Mouse (Mus musculus) heart, adult 8-10 months (tissue): ENCODE data around the gene Tmem167b. TPM values are rescaled to one million over a fixed set of nuclear protein-coding genes. Genes with fewer than 3 reads are reported as not detected.

Experiments used
- DNase-seq: peaks from one replicate; pipeline ENCODE4 v3.0.0; 2022; ENCODE audit warnings: low spot score
- microRNA-seq: library from miRNA; unstranded; fragments of <30 nt; microRNA quantifications from one replicate; pipeline ENCODE4 v1.2.0, GENCODE M21; 2022
- total RNA-seq, 4 experiments: library from RNA; stranded (reverse); gene quantifications; 2 replicates each; pipeline ENCODE4 v1.2.4; 2022

The Tmem167b gene
- total RNA-seq, 4 experiments from 2014 or later: 28.6 to 29.7 (median 29.1) TPM

DNA sequence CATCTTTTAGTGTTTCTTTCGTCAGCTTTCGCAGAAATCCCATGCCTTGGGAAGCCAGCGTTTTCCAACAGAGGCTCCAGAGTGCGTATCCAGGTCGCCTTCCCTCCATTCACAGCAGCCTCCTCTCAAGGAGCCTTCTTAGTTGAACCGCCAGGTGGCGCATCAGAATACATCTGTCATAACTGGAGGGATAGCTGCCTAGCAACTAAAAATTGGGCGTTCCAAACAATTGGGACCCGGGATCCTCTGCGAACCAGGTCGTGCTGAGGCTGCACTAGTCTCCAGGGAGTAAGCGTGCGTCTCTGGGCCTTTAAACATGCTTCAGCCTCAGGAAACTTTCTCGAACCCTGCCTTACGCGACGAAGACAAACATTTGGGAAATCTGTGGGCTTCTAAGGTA lies 25.0 kb downstream of the Tmem167b start:
- DNase-seq: peak; percentile 81

DNA sequence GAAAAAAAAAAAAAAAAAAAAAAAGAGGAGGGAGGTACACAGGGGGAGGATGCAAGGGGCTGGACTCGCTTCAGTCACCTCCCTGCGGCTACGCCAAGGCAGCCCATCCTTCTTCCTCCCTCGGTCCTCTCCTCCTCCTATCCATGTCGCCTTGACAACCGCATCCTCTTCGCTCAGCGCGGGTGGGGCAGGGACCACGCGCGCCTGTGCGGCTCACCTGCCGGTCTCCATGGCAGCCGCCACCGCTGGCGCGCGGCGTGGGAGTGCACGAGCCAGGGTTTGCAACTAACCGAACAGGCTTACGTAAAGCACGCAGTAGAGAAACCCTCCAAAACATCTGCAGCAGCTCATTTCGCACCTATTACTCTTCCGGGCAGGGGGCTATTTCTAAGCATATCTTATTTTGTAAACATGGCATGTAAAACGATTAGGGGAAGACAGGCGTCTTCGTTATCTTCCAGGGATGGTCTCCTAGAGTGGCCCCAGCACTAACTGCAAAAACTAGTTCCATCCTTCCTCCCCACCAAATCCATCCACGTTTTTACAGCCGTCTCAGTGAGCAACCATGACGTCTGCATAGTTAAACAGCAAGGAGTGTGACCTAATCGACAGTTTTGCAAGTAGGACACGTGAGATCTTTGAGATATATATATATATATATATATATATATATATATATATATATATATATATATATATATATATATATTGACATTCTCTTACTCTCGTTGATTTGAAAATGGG lies 25.6 kb downstream of the Tmem167b start, which contains the start of gene 5330417C22Rik:
5330417C22Rik (minus strand) TSS at position 20 of the 744 bp plus-strand sequence.
- DNase-seq: no peak

DNA sequence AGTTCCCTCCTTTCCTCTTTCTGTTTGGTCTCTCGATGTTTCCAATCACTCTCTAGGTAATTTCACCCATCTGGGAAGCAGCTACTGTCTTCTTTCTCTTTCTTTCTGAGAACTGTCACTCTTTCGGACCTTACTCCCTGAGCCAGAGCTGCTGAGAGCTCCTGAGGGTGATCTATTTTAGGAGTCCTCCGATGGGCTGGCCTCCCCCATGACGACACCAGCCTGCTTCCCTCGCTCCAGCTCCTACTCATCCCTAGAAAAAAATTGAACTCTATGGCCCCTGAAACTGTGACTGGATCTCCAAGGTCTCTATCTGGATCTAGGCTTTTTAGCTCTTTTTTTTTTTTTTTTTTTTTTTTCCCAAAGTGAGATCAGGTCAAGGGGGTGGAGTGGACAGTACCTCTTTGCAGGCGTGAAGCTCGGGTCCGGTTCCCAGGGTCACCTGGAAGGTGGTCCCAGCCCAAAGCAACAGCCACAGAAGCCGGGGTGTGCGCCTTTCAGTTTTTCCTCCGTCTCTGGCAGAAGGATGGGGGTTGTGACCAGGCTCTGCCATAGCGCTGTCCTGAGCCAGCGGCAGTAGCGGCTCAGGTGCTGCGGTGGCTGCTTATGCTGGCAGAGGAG lies 26.3 kb downstream of the Tmem167b start:
- no peak for DNase-seq

DNA sequence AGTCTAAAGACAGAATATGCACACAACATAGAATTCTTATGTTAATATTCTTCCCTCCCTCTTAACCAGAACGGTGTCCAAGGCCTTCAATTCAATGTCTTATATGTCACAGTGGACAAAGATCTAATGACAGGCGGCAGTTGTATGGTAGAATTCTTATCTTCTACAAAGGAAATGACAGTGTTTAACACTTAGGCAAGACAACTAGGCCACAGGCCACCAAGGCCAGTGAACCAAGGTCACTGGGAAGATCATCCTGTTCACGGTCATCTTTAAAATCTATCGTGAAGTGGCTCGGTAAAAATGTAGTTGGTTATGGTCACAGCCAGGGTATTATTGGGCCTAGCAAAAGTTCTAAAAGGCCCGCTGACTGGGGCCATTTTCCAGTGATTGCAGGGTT lies 28.3 kb downstream of the Tmem167b start, which contains the start of gene 1700013F07Rik:
1700013F07Rik (plus strand) TSS at position 200 of the 400 bp plus-strand sequence.
- DNase-seq: no peak

DNA sequence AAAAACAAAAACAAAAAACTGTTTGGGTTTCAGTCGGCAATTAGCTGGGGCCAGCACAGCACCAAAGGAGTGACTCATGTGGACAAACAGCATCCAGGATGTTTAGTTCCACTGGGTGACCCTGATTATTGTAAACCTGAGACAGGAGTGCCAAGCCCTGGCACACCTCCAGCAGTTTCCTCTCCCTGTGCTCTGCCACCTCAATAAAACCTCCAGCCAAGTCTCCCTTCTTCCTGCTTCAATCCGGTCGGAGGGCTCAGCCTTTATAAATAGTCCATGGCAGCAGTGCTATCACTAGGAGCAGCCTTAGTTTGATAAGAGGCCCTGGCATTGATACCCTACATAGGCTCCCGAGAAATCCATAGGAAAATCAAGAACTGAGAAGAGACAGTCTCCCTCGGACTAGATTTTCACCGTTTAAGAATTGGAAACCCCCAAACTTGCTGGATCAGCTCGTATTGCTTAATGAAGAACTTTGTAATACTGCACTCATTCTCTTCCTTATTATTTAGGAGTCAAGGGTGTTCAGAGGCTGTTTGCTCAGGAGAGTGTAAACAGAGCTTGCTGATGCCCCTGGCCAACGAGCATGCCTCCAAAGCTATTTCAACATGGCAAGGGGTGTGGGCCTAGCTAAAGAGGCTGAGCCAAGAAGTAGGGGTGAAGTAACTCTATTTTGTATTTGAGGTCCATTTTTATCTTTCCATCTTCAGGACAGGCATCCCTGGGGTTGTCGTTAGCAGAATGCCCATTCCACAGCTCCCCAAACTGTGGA lies 29.0 kb downstream of the Tmem167b start:
- no peak for DNase-seq

DNA sequence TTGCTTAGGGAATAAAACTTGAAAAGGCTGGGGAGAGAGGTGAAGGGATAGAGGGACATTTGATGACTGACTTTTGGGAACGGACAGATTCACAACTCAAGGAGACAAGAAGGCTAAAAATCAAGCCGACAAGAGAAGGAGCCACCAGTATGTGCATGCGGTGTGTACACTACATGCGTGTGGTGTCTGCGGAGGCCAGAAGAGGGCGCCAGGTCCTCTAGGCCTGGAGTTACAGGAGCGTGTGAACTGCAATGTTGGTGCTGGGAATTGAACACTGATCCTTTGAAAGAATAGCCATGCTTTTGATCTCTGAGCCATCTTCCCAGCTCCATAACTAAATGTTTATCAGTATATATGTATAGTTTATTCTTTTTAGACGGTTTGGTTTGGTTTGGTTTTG lies 33.8 kb downstream of the Tmem167b start:
- no peak for DNase-seq

DNA sequence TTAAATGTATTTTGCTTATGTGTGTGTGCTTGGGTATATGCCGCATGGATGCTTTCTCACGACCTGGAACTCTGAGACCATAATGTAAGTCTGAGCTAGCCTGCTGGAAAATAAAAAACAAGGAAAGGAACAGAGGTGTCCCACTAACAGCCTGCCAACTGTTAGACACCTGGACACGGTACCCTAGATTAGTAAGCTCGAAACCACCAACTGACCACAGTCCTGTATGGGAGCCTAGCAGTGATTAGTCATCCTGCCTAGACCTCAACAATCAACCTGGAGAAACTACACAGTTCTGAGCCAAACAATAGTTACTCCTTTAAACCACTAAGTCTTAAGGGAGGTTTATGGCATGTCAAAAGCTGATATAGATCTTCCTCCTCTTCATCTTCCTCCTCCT lies 38.9 kb downstream of the Tmem167b start:
- DNase-seq: no peak

DNA sequence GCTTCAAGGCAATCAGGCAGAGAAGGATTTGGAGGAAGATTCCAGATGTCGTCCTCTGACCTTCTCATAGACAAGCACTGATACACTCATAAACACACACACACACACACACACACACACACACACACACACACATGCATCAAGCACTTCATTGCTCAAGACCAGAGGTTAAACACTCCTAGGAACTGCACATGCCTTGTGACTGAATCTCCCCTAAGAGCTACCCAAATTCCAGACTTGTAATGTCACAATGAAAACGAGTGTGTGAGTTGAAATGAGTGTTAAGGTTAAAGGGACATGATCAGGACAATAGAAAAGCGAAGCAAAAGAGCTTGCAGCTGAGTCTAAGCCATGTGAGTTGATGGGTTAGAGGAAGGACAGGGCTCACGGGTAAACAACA lies 44.0 kb downstream of the Tmem167b start:
- DNase-seq: no peak

DNA sequence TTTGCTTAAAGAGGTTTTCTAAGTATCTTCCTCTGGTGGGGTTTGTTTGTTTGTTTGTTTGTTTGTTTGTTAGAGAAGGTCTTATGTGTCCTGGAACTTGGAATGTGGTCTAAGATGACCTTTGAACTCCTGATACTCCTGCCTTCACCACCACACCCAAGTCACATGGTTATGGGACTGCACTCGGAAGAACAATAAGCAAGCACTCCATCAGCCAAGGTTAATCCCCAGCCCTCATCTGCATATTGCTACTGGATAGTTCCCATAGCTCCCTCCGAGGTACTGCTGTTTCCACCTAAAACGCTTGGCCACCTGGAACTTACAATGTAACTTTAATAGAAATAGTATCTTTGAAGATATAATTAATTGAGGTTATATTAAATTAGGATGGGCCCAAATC lies 48.8 kb downstream of the Tmem167b start:
- DNase-seq: no peak

DNA sequence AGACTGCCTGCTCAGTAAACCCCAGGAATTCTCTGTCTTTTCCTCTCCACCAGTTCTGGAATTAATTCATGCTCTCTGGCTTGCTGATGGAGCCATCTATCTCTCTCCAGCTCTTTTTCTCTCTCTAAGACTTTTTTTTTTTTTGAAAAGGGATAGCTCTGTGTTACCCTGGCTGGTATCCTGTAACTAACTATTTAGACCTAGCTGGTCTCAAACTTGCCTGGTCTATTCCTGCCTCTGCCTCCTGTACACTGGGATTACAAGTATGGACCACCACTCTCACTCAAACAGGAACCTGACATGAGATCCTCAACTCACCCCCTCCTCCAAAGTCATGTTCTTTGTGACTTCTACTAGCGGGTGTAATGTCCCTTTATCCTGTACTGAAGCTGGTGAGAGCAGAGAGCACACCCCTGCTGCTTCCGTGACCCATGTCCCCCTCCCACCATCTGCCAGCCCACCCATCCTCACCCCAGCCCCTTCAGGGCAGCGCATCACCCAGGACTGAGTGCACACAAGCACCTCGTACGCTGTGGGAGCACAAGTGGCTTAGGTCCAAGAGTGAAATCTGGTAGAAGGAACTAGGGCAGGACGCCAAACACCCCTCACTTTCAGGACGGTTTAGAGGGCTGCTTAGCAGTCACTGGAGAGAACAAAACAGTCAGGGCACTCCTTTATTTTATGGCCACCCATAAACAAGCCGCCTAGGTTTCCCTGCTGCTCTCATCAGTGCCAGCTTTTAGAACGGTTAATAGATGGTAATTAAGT lies 51.4 kb downstream of the Tmem167b start:
- no peak for DNase-seq

DNA sequence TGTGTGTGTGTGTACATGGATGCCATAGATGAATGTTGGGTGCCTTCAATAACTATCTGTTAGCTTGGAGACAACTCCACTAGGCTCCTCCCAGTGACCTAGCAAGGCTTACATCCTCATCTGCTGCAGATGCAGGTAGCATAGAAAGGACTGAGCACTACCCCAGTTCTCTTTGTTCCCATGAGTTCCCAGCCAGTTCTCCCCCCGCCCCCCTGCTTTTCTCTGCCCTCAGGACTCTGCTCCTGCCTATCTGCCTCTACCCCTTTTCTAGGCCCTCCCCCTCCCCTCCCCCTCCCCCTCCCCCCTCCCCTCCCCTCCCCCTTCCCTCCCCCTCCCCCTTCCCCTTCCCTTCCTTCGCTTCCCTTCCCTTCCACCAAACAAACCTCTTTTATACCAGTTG lies 52.1 kb downstream of the Tmem167b start:
- DNase-seq: no peak

DNA sequence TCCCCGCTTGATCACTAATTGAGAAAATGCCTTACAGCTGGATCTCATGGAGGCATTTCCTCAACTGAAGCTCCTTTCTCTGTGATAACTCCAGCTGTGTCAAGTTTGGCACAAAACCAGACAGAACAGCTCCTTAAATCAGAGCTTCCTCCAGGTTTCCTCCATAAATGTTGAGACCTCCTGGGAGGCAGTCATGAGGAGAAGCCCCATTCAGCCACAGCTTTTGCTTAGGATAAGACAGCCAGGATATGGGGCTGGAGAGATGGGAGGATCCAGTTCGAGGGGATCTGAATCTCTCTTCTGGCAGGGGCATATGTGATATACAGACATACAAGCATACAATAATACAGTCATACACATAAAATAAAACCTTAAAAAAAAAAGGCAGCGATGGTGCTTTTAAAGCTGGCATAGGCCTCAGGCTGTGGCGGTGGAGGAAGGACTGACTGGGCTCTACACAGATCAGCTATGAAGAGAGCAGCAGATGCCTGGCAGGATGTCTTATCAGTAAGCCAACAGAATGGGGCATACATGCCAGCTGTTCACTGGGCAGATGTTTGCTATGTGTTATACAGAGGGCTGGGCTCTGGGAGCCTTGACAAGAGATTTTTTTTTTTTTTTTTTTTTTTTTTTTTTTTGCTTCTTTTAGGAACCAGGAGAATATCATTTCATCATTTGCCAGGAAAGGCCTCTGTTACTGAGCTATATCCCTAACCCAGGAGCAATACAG lies 53.4 kb downstream of the Tmem167b start:
- DNase-seq: no peak

Small RNAs within 50 kb of the gene (microRNA-seq; reads per million reads assigned to microRNA genes)
- gene Gm22860: not detected

Other genes starting within 250 kb of the Tmem167b start
- gene Mybphl, start 197.6 kb downstream of the Tmem167b start, total RNA-seq: 10 to 100 TPM; 42.7 to 64.1 (median 55.8) TPM
- gene Psrc1, start 178.6 kb downstream of the Tmem167b start, total RNA-seq: under 1 TPM in 3 of 4 experiments, not detected in 1; 0.20 to 0.31 (median 0.22) TPM
- 10 to 100 TPM in 2 of 4 experiments, 1 to 10 TPM in 2; 7.4 to 10.9 (median 9.0) TPM for gene Celsr2, start 146.9 kb downstream of the Tmem167b start, total RNA-seq
- gene Sars, start 117.3 kb downstream of the Tmem167b start, total RNA-seq: 10 to 100 TPM; 76.6 to 83.9 (median 80.0) TPM
- gene 1700013F07Rik, start 28.3 kb downstream of the Tmem167b start, total RNA-seq: not detected
- under 1 TPM in 2 of 4 experiments, not detected in 2; 0.16 to 0.20 TPM for gene 5330417C22Rik, start 25.9 kb downstream of the Tmem167b start, total RNA-seq
- gene Taf13, start 9.2 kb upstream of the Tmem167b start, total RNA-seq: 10 to 100 TPM; 13.2 to 17.9 (median 15.8) TPM
- 10 to 100 TPM in 2 of 4 experiments, 1 to 10 TPM in 2; 7.2 to 10.3 (median 8.9) TPM for gene Wdr47, start 28.8 kb upstream of the Tmem167b start, total RNA-seq
- 10 to 100 TPM; 40.5 to 51.6 (median 47.0) TPM for gene Clcc1, start 91.4 kb upstream of the Tmem167b start, total RNA-seq
- 1 to 10 TPM in 1 of 4 experiments, under 1 TPM in 3; 0.41 to 1.3 (median 0.61) TPM for gene Gpsm2, start 159.8 kb upstream of the Tmem167b start, total RNA-seq
- gene Aknad1, start 177.2 kb upstream of the Tmem167b start, total RNA-seq: under 1 TPM in 1 of 4 experiments, not detected in 3; 0.16 TPM